Comparison of ENCODE assay signal across 12 mouse cellular contexts in the genomic region with DNA sequence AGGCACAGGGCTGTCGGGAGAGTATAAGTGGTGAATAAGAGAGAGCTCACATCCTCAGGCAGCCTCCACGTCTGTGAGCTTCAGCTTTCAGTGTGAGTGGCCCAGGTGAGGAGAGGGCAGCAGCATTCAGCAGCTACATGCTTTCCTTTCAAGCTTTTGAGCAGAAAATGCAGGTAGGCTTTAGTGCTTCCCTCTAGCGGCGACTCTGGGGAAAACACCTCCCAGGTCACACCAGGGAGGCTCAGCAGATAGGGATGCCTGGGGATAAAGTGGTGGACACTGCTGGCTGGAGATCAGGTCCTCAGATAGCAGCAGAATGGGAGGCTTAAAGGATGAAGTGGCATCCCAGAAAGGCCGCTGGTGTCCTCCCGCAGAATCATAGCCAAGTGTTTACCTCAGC. TPM values are rescaled to one million over a fixed set of nuclear protein-coding genes. Genes with fewer than 3 reads are reported as not detected.
DNase-seq lines count a peak whose midpoint lies in the region; ATAC-seq lines count a peak whose summit lies in the region.
"Not testable (repeated sequence)": the region's sequence is repeated elsewhere in the genome, so short reads cannot be mapped to it uniquely, and the experiment has no call there.
"Had no signal": no experiment of that assay in that cellular context is flagged by ENCODE, and none has a peak within 500 bp of the region (broad histone marks: within the 10 kb centered on the region; RNA-seq: fewer than 3 reads in every experiment).

No protein-coding gene starts in this region.

- ATAC-seq in hematopoietic stem cell, adult 5-6 weeks (replicated peaks in 1 of 2; ENCODE audit: insufficient read depth in 1 of 2, low FRiP score in 2 of 2, low TSS enrichment in 1 of 2, low read depth in 1 of 2, poor library complexity in 2 of 2, severe bottlenecking in 2 of 2) = peak; percentile 65 to 69
- peak; percentile 67 for ATAC-seq in megakaryocyte, adult 5-6 weeks (ENCODE audit: poor library complexity, severe bottlenecking)

- H3K27ac ChIP-seq in forebrain, embryonic 10.5 days = not testable (repeated sequence)

- H3K36me3 ChIP-seq in forebrain, embryonic 10.5 days (replicated peaks) = not testable (repeated sequence)

- DNase-seq in Muller cell, postnatal 12 days (ENCODE audit: inconsistent ontology term) = peak; percentile 22
- DNase-seq in cerebellum, adult 11 months = peak; percentile 9
- peak; percentile 56 for DNase-seq in forebrain, embryonic 10.5 days (ENCODE audit: extremely low spot score, low spot score)
- DNase-seq in layer of hippocampus, adult 11-12 months (ENCODE audit: low spot score) = peak; percentile 17
- peak; percentile 12 for DNase-seq in right cerebral cortex, adult 18-20 months
- peak; percentile 31 to 38 for DNase-seq in urinary bladder, postnatal 36 days (ENCODE audit: low spot score in 2 of 2)

- 17% methylated on average over 6 of the region's 6 CpGs for whole genome bisulfite sequencing in forebrain, embryonic 10.5 days

- H3K4me1 ChIP-seq in forebrain, embryonic 10.5 days = not testable (repeated sequence)

- H3K9me3 ChIP-seq in forebrain, embryonic 10.5 days = not testable (repeated sequence)

- H3K27me3 ChIP-seq in forebrain, embryonic 10.5 days (ENCODE audit: poor library complexity, severe bottlenecking) = not testable (repeated sequence)

- H3K4me3 ChIP-seq in forebrain, embryonic 10.5 days = not testable (repeated sequence)

RNA-seq across cellular contexts. Expression of gene Gm10639, which starts 6.4 kb away (rescaled TPM):
- polyA plus RNA-seq in forebrain, embryonic 10.5 days (2016; fragmentation: Nextera tagmentation; extraction: Ambion mirVana) = not detected in 2 replicates
- total RNA-seq in hematopoietic stem cell, adult 5-6 weeks (2017) = not detected in 2 replicates
- not detected in 2 replicates for total RNA-seq in megakaryocyte, adult 5-6 weeks (2015)
- not detected in 2 replicates for total RNA-seq in megakaryocyte, adult 5-6 weeks (2017)
- polyA plus RNA-seq: erythroblast, embryonic 14.5 days; hindbrain, embryonic 16.5 days; lung, embryonic 15.5 days; stomach, embryonic 14.5 days had no signal

RNA-seq across cellular contexts. Expression of gene Omt2a, which starts 18.5 kb away (rescaled TPM):
- polyA plus RNA-seq in forebrain, embryonic 10.5 days (2016; fragmentation: Nextera tagmentation; extraction: Ambion mirVana) = not detected in 2 replicates
- total RNA-seq in hematopoietic stem cell, adult 5-6 weeks (2017) = not detected in 2 replicates
- not detected in 2 replicates for total RNA-seq in megakaryocyte, adult 5-6 weeks (2015)
- not detected in 2 replicates for total RNA-seq in megakaryocyte, adult 5-6 weeks (2017)
- polyA plus RNA-seq: erythroblast, embryonic 14.5 days; hindbrain, embryonic 16.5 days; lung, embryonic 15.5 days; stomach, embryonic 14.5 days had no signal

RNA-seq across cellular contexts. Expression of gene Omt2b, which starts 31.3 kb away (rescaled TPM):
- not detected in 2 replicates for polyA plus RNA-seq in forebrain, embryonic 10.5 days (2016; fragmentation: Nextera tagmentation; extraction: Ambion mirVana)
- not detected in 2 replicates for total RNA-seq in hematopoietic stem cell, adult 5-6 weeks (2017)
- total RNA-seq in megakaryocyte, adult 5-6 weeks (2015) = not detected in 2 replicates
- total RNA-seq in megakaryocyte, adult 5-6 weeks (2017) = not detected in 2 replicates
- polyA plus RNA-seq: erythroblast, embryonic 14.5 days; hindbrain, embryonic 16.5 days; lung, embryonic 15.5 days; stomach, embryonic 14.5 days had no signal

RNA-seq across cellular contexts. Expression of gene Gm3776, which starts 39.2 kb away (rescaled TPM):
- not detected in 2 replicates for polyA plus RNA-seq in forebrain, embryonic 10.5 days (2016; fragmentation: Nextera tagmentation; extraction: Ambion mirVana)
- total RNA-seq in hematopoietic stem cell, adult 5-6 weeks (2017) = not detected in 2 replicates
- not detected in 2 replicates for total RNA-seq in megakaryocyte, adult 5-6 weeks (2015)
- total RNA-seq in megakaryocyte, adult 5-6 weeks (2017) = not detected in 2 replicates
- polyA plus RNA-seq: erythroblast, embryonic 14.5 days; hindbrain, embryonic 16.5 days; lung, embryonic 15.5 days had no signal

RNA-seq across cellular contexts. Expression of gene Gsta2, which starts 59.5 kb away (rescaled TPM):
- polyA plus RNA-seq in forebrain, embryonic 10.5 days (2016; fragmentation: Nextera tagmentation; extraction: Ambion mirVana) = not detected in 2 replicates
- not detected in 2 replicates for total RNA-seq in hematopoietic stem cell, adult 5-6 weeks (2017)
- total RNA-seq in megakaryocyte, adult 5-6 weeks (2015) = not detected in 2 replicates
- not detected in 2 replicates for total RNA-seq in megakaryocyte, adult 5-6 weeks (2017)
- polyA plus RNA-seq: erythroblast, embryonic 14.5 days; hindbrain, embryonic 16.5 days had no signal
